Mouse (Mus musculus) adrenal gland, postnatal 10 days (tissue): ENCODE measurements around the gene Tmbim6. TPM values are rescaled to one million over a fixed set of nuclear protein-coding genes. Genes with fewer than 3 reads are reported as not detected.
"Not testable (repeated sequence)": the region's sequence is repeated elsewhere in the genome, so short reads cannot be mapped to it uniquely, and the experiment has no call there.

Experiments used
- DNase-seq: peaks from one replicate; pipeline ENCODE4 v3.0.0; 2021; ENCODE audit warnings: mixed read lengths
- total RNA-seq, 2 experiments: library from RNA; stranded (reverse); gene quantifications; 2 replicates each; pipeline ENCODE4 v1.2.3; 2021

Gene Tmbim6
- total RNA-seq, 2 experiments from 2014 or later, result 581 to 642 TPM

- no peak for DNase-seq
Measured at GRCm38 (mm10) chr15:99417692-99418271, 25.1 kb downstream of the Tmbim6 start.

GRCm38 (mm10) chr15:99420101-99420500 is 27.4 kb downstream of the Tmbim6 start:
- no peak for DNase-seq

DNA sequence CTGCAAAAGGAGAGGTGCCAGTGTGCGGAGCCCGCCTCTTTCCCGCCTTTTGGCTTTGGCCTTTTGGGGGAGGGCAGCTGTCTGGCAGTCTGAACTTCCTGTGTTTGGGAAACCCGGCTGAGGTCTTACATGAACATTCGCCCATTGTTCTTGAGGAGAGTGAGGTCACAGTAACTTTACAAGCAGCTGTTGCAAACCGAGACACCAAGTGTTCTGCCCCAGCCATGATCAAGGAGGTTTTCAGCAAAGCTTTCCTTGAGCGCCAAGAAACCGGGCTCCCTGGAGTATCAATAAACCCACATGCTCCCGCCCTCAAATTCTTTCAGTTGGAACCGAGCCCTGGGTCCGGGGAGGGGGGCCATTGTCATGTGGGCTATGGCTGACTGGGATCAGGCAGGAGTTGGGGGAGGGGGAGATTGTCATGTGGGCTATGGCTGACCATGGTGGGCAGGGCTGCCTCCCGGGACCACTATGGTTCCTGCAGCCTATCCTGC is 27.9 kb downstream of the Tmbim6 start:
- DNase-seq, result peak; percentile 80

DNA sequence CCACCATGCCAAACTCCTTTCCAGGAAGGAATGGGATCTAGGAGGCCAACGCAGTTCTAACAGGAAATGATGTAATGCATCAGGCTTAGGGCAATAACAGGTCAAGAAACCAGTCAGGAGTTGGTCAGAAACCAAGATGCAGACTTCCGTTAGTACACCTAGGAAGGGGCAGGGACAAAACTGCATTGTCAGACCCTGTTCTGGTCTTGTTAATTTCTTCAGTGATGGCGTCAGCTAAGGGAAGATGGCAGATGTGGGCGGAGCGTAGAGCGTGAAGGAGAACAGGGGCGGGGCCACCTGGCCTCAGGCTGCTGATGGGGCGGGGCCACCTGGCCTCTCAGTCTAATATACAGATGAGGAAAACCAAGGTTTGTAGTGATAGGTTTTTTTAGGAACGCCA is 28.5 kb downstream of the Tmbim6 start:
- DNase-seq, result no peak

GRCm38 (mm10) chr15:99421676-99422075 is 29.0 kb downstream of the Tmbim6 start:
- no peak for DNase-seq

- DNase-seq, result no peak
Measured at GRCm38 (mm10) chr15:99422551-99422950, 29.9 kb downstream of the Tmbim6 start.

DNA sequence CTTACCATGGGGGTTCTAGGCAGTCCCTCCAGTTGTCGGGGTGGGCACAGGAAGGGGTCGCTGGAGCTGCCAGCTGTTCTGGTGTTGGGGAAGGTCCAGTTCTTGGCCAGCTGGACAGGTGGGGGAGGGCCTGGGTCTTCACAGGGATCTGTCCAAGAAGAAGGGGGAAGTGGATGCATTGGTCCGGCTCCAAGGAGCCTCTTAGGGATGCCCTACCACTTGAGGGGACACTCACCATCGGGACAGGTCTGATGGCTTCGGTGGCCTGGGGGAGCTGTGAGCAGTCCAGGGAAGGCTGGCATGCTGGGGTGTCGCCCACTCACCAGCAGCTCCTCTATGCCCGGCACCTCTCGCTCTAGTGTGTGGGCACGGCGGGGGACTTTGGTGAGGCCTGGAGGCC is 30.4 kb downstream of the Tmbim6 start:
- no peak for DNase-seq

DNA sequence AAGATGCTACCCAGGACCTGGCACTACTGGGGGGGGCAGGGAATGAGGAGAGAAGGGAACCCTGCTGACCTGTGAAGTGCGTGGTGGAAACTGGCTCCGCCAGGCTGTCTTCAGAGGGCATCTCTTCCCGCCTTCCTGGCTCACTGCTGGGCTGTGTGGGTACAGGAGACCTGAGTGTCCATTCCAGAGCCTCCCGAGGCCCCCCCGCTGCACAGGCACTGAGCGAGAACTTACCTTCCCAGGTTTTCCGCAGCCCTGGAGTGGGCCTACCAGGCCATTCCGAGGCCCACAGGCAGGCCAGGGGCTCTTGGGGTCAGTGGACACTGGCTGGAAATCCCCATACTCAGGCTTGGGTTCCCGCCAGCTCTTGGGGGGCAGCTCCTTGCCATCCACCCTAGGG is 31.2 kb downstream of the Tmbim6 start:
- no peak for DNase-seq

DNA sequence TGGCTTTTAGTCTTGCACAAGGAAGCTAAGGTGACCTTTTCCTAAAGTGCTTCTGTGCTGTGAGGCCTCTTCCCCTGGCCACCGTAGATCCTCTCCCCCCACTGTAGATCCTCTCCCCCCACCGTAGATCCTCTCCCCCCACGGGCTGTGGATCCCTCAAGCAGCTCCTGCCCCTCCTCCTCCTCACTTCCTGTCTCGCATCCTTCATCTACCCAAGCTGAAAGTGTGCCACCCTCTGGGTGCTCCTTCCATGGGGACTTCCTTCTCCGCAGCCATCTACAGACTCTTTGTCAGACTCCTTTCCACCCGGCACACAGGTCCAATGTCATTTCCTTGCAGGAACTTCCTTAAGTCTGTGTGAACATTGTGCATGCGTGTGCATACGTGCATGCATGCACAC is 37.7 kb downstream of the Tmbim6 start:
- no peak for DNase-seq

GRCm38 (mm10) chr15:99431063-99431462 is 38.4 kb downstream of the Tmbim6 start:
- DNase-seq, result no peak

GRCm38 (mm10) chr15:99431504-99431903 is 38.8 kb downstream of the Tmbim6 start:
- no peak for DNase-seq

DNA sequence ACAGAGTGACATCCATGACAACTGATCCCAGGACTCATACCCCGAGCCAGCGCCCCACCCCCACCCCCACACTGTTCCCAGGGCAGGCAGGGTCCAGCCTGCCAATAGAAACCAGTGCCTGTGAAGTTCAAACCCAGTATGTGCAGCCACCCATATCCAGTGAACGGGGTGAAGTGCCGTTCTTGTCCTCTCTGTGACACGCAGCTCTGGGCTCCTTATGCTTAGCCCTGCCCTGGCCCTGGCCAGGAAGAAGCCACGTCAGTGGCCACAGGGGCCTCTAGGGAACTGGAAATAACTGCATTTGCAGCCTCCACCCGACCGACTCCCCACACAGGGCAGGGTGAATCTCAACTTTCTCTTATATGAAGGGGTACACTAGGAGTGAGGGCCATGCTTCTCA is 39.3 kb downstream of the Tmbim6 start:
- DNase-seq, result no peak

GRCm38 (mm10) chr15:99433081-99433718 is 40.5 kb downstream of the Tmbim6 start:
- DNase-seq, result no peak

- peak; percentile 78 for DNase-seq
Measured at GRCm38 (mm10) chr15:99433913-99434312, 41.2 kb downstream of the Tmbim6 start.

GRCm38 (mm10) chr15:99438966-99439698 is 46.5 kb downstream of the Tmbim6 start:
- DNase-seq, result no peak

GRCm38 (mm10) chr15:99440112-99440815 is 47.6 kb downstream of the Tmbim6 start:
- DNase-seq, result no peak

- no peak for DNase-seq
Measured at GRCm38 (mm10) chr15:99440816-99441457, 48.3 kb downstream of the Tmbim6 start.

- no peak for DNase-seq
Measured at GRCm38 (mm10) chr15:99442358-99442757, 49.7 kb downstream of the Tmbim6 start.

DNA sequence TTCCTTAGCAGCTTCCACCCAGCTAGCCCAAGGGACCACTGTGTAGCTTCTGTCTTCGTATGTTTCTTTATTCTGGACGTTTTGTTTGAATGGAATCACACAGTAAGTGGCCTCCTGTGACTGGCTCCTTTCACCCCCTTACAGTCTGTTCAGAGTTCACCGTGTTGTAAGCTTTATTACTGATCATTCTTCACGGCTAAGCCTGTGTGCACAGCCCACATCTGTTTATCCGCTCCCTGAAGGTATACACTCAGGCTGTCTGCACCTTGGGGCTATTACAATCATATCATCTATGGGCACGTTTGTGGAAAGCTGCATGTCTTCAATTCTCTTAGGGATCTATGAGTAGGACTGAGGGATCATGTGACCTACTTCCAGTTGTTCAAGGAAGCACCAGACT is 52.9 kb downstream of the Tmbim6 start:
- no peak for DNase-seq

DNA sequence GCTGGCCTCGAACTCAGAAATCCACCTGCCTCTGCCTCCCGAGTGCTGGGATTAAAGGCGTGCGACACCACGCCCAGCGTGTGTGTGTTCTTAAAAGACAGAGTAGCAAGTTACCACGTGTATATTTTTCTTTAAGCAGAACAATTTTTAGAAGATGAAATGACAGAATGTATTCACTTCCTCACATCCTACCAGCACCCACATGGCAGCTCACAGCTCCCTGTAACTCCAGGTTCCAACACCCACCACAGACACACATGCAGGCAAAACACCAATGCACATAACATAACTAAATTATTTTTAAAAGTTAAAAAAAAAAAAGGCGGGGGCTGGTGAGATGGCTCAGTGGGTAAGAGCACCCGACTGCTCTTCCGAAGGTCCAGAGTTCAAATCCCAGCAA is 53.5 kb downstream of the Tmbim6 start:
- not testable (repeated sequence) for DNase-seq

GRCm38 (mm10) chr15:99449131-99449750 is 56.6 kb downstream of the Tmbim6 start:
- peak; percentile 80 for DNase-seq

- no peak for DNase-seq
Measured at GRCm38 (mm10) chr15:99449751-99450280, 57.1 kb downstream of the Tmbim6 start.
